Mouse (Mus musculus) megakaryocyte, embryonic 14.5 days (primary cell): ENCODE measurements around the gene Hist1h2ba. TPM values are rescaled to one million over a fixed set of nuclear protein-coding genes. Genes with fewer than 3 reads are reported as not detected.

Source experiments
- H3K27me3 ChIP-seq: replicated peaks from 2 replicates; pipeline ENCODE3; 2012; ENCODE audit warnings: inconsistent platforms
- H3K36me3 ChIP-seq: replicated peaks from 2 replicates; pipeline ENCODE3; 2012; ENCODE audit warnings: low read length, inconsistent platforms, mixed read lengths
- H3K4me1 ChIP-seq: 2 replicates; pipeline ENCODE4 v1.6.1; 2012; ENCODE audit warnings: inconsistent platforms
- H3K4me3 ChIP-seq: replicated peaks from 2 replicates; pipeline ENCODE3; 2012; ENCODE audit warnings: moderate library complexity, mild to moderate bottlenecking, inconsistent platforms
- H3K9me3 ChIP-seq: 2 replicates; pipeline ENCODE4 v1.6.1; 2012; ENCODE audit warnings: inconsistent platforms
- FLI1 ChIP-seq: IDR thresholded peaks from 2 replicates; pipeline ENCODE4 v1.6.1; 2012; ENCODE audit warnings: low read length, inconsistent platforms, mixed read lengths
- GATA1 ChIP-seq: IDR thresholded peaks from 3 replicates; pipeline ENCODE4 v1.6.1; 2012; ENCODE audit warnings: mixed read lengths, low read length, inconsistent platforms, borderline replicate concordance
- polyA plus RNA-seq: library from polyadenylated mRNA; stranded (reverse); fragments of >175 nt; gene quantifications from 2 replicates; pipeline ENCODE4 v1.2.3, GENCODE M21; 2012; ENCODE audit warnings: low replicate concordance; ENCODE audit not compliant: insufficient read depth

The Hist1h2ba gene
- polyA plus RNA-seq, 1 experiment: not detected

DNA sequence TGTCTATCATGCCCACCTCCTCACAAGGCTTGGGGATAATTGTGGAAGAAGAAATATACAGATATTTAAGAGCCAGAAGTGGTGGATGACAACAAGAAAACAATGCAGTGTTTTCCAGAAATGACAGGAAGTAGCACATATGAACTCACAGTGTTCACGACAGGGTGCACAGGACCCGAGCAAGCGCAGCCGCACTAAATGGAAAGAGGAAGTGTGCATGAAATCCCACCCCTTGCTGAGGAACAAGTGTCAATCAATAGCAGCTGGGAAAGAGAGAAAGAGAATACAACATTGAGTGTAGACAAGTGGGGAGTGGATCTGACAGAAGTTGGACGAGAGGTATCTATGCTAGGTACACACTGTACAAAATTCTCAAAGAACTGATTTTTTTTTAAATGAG is 22.6 kb downstream of the Hist1h2ba start:
- Histone ChIP-seq H3K36me3 (no peaks in the 10 kb centered on the region), H3K9me3 (no peaks in the 10 kb centered on the region), H3K27me3 (no peaks in the 10 kb centered on the region), H3K4me3 (no peak overlapping the region), H3K4me1 (peaks cover 73% of the 10 kb centered on the region)
- TF ChIP-seq FLI1 (no peak), GATA1 (no peak)

DNA sequence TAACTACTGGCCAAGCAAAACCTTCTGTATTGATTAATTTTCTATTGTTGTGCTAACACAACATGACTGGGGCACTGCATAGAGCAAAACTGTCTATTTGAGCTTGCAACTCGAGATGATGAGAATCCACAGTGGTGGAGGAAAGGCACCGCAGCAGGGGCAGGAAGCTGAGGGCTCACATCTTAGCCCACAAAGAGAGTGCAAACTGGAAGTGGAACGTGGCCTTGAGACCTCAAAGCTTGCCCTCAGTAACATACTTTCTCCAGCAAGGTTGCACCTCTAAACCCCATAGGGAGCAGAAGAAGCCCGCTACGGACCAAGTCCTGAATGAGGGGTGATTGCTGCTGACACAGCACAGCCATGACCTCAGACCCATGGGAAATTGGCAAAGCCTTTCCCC is 23.8 kb downstream of the Hist1h2ba start:
- Histone ChIP-seq H3K36me3 (no peaks in the 10 kb centered on the region), H3K9me3 (no peaks in the 10 kb centered on the region), H3K4me1 (peaks cover 61% of the 10 kb centered on the region), H3K4me3 (no peak overlapping the region), H3K27me3 (no peaks in the 10 kb centered on the region)
- TF ChIP-seq GATA1: no peak
- no peak for TF ChIP-seq FLI1

DNA sequence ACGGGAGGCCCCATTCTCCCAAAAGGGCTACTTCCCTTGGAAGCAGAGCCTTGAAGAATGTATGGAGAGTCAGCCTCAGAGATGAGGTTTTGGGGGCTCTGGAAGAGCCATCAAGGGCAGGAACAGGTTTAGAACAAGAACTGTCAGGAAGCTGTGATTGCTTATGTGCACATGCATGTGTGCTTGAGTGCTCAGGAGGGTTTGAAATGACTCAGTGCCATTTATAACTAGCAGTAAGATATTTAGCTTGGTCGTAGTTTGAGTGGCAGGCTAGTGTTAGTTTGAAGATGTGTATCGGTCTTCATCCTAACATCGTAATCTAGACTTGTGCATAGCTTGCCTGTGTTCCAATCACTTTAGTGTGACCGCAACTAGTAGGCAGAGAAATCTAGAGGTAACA is 27.1 kb downstream of the Hist1h2ba start:
- Histone ChIP-seq H3K36me3 (no peaks in the 10 kb centered on the region), H3K27me3 (no peaks in the 10 kb centered on the region), H3K4me1 (peaks cover 35% of the 10 kb centered on the region), H3K9me3 (no peaks in the 10 kb centered on the region), H3K4me3 (no peak overlapping the region)
- no peak for TF ChIP-seq FLI1
- TF ChIP-seq GATA1: no peak

DNA sequence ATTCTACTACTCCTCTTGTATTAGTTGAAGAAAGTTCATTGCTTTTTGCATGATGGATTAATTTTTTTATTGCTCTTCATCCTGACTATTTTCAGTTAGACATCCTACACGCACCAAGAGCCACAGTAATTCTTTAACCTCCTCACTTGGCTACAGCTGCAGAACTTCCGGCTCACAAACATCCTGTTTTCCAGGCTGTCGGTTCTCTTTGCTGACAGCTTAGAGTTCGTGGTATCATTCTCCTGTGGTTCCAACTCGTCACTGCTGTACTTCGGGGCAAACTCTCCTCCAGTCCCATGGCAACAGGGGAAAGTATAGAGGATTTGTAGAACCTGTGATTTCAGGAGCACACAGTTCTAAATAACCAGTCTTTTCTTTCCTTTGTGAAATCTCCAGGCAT is 35.7 kb downstream of the Hist1h2ba start:
- TF ChIP-seq GATA1: no peak
- Histone ChIP-seq H3K36me3 (no peaks in the 10 kb centered on the region), H3K4me3 (no peak overlapping the region), H3K27me3 (peaks cover 2% of the 10 kb centered on the region), H3K9me3 (no peaks in the 10 kb centered on the region), H3K4me1 (peaks cover 21% of the 10 kb centered on the region)

DNA sequence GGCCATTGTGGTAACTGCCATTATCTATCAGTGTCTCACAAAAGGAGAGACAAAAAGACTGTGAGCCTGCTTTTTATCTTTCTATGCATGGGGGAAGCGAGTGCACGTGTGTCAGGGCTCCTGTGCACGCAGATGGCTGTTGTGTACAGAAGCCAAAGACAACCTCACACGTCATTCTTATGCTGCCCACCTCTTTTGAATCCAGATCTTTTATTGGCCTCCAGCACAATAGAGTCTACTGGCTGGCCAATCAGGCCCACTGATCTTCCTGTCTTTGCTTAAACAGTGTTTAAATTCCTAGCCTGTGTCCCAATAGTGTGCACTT is 40.7 kb downstream of the Hist1h2ba start:
- Histone ChIP-seq H3K4me3 (no peak overlapping the region), H3K9me3 (no peaks in the 10 kb centered on the region), H3K27me3 (no peaks in the 10 kb centered on the region), H3K4me1 (peaks cover 20% of the 10 kb centered on the region), H3K36me3 (no peaks in the 10 kb centered on the region)
- TF ChIP-seq FLI1 (no peak), GATA1 (no peak)

DNA sequence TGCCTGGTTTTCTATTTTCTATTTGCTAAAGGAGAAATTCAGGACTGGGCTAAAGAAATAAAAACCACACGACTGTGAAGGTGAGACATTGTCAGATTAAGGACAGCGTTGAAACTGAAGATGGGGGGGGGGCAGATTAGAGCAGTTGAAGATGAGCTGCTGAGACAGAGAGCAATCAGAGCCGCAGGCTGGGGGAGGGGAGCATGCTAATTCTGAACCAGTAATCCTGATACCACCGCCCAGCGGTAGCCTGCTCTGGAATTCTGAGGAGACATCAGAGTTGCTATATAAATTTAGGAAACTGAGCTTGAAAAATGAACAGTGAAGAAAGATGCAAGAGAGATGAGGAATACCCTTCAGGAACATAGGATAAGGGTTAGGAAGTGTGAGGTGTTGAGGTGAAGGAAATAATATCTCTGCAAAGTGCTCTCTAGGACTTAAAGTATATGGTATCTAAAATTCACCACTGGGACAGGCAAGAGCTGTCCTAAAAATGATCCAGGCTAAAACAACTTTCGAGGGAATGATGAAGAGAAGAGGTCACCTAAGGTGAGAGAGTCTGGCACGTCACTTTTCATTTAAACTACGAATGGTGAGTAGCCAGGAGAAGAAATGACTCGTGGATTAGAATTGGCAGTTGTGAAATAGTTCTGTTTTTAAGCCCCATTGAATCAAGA is 41.2 kb downstream of the Hist1h2ba start:
- Histone ChIP-seq H3K4me3 (no peak overlapping the region), H3K36me3 (no peaks in the 10 kb centered on the region), H3K4me1 (peaks cover 15% of the 10 kb centered on the region), H3K9me3 (no peaks in the 10 kb centered on the region), H3K27me3 (no peaks in the 10 kb centered on the region)
- no peak for TF ChIP-seq GATA1
- TF ChIP-seq FLI1: no peak

DNA sequence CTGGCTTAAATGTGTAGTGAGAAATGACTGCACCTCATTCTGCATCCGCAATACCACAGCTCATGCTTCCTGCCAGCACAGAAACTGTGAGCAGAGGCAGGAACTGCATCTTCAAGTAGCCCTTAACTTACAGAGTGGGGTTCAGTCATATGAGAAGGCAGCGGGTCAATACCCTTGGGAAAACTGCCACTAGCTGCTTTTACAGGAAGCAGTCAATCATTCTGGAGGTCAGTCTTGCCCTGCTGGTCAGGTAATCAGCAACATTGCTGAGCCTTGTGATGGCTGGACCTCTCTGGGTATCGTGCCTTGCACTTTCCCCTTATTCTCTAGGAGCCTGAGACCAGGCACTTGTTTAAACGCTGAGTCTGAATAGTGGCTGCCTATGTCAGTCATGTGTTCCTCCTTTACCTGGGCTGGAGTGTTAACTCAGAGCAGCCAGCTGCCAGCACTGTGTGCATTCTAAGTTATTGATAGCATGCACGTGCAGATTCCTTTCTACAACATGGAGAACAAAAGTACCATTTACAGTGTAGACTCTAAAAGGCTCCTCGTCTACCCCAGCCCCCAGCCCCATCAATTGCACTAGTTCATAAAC is 44.8 kb downstream of the Hist1h2ba start:
- Histone ChIP-seq H3K4me3 (no peak overlapping the region), H3K36me3 (no peaks in the 10 kb centered on the region), H3K27me3 (no peaks in the 10 kb centered on the region), H3K4me1 (peaks cover 24% of the 10 kb centered on the region), H3K9me3 (no peaks in the 10 kb centered on the region)
- TF ChIP-seq FLI1 (no peak), GATA1 (no peak)

DNA sequence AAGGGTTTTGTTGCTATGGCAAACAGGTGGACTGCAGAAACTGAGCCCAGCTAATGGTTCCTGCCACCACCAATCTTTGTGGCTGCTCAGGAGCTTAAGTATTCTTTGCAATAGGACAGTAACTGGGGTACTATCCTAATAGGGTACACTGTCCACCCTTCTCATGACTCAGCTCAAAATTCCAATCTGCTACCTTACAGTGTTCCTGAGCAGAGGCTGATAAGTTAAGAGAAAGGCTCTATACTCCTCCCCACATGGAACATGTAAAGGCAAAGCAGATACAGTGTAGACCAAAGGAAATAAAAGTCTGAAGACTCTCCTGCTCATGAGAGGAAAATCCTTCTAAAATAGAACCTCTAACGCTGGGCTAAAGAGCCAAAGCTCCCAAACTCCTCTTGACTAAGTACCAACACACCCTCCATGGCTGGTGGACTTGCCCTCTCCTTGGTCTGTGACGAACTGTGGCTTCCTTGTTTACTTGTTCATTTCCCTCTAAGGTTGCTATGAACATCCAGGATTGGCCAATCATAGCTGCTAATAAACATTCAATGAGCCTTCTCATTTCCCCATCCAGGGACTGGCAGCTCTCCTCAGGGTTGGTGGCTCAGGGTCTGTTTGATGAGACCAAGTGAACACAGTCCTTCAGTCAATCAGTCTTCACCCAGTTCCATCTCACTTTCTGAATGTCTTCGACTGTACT is 46.8 kb downstream of the Hist1h2ba start:
- no peaks in the 10 kb centered on the region for H3K9me3 ChIP-seq
- no peak overlapping the region for H3K4me3 ChIP-seq
- no peaks in the 10 kb centered on the region for H3K27me3 ChIP-seq
- TF ChIP-seq FLI1: no peak
- no peak for TF ChIP-seq GATA1
- no peaks in the 10 kb centered on the region for H3K36me3 ChIP-seq
- peaks cover 19% of the 10 kb centered on the region for H3K4me1 ChIP-seq

DNA sequence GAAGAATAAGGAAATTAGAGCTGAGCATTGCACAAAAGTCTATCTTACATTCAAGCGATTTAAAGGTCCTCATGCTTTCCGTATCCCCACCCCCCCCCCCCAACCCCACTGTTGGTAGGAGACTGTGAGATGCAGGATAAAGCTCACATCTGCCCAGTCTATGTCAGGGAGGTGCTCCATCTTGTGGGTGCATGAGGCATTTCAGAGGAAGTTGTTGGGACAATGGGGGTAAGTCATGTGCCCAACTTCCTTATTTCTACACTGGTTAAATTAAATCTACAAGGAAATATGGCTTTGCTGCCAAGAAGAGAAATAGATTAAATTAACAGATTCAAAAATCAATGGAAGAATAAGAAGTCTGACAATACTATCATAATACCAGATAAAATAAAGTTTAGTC is 48.4 kb downstream of the Hist1h2ba start:
- TF ChIP-seq GATA1 (no peak), FLI1 (no peak)

More for the DNA sequence above, 48.4 kb downstream of the Hist1h2ba start:
- Histone ChIP-seq H3K36me3 (no peaks in the 10 kb centered on the region), H3K4me3 (no peak overlapping the region), H3K9me3 (no peaks in the 10 kb centered on the region), H3K4me1 (peaks cover 19% of the 10 kb centered on the region), H3K27me3 (no peaks in the 10 kb centered on the region)

Other genes starting within 250 kb of the Hist1h2ba start
- 148 and 151 TPM in 2 replicates for gene Hist1h2bc, start 250.0 kb downstream of the Hist1h2ba start, polyA plus RNA-seq
- not detected in 2 replicates for gene Hist1h1t, start 238.3 kb downstream of the Hist1h2ba start, polyA plus RNA-seq
- 4.0 and 19.8 TPM in 2 replicates for gene Hist1h4c, start 235.7 kb downstream of the Hist1h2ba start, polyA plus RNA-seq
- gene Hfe, start 223.3 kb downstream of the Hist1h2ba start, polyA plus RNA-seq: 10.7 TPM in 1 of 2 replicates, not detected in the other
- gene Hist1h1c, start 195.3 kb downstream of the Hist1h2ba start, polyA plus RNA-seq: 353 and 402 TPM in 2 replicates
- 12.6 TPM in 1 of 2 replicates, not detected in the other for gene Hist1h3c, start 188.6 kb downstream of the Hist1h2ba start, polyA plus RNA-seq
- gene Hist1h2bb, start 187.4 kb downstream of the Hist1h2ba start, polyA plus RNA-seq: 7.4 TPM in 1 of 2 replicates, not detected in the other
- gene Hist1h2ab, start 183.0 kb downstream of the Hist1h2ba start, polyA plus RNA-seq: 16.0 and 17.5 TPM in 2 replicates
- gene Hist1h3b, start 181.9 kb downstream of the Hist1h2ba start, polyA plus RNA-seq: 9.9 and 14.5 TPM in 2 replicates
- gene Hist1h4b, start 177.1 kb downstream of the Hist1h2ba start, polyA plus RNA-seq: 17.4 and 40.7 TPM in 2 replicates
- gene Hist1h4a, start 172.9 kb downstream of the Hist1h2ba start, polyA plus RNA-seq: 30.3 and 45.4 TPM in 2 replicates
- gene Hist1h3a, start 171.8 kb downstream of the Hist1h2ba start, polyA plus RNA-seq: 6.6 and 7.4 TPM in 2 replicates
- 3.3 and 3.5 TPM in 2 replicates for gene Hist1h1a, start 170.5 kb downstream of the Hist1h2ba start, polyA plus RNA-seq
- gene Trim38, start 164.2 kb downstream of the Hist1h2ba start, polyA plus RNA-seq: not detected in 2 replicates
- not detected in 2 replicates for gene Slc17a2, start 127.2 kb downstream of the Hist1h2ba start, polyA plus RNA-seq
- gene Slc17a3, start 94.7 kb downstream of the Hist1h2ba start, polyA plus RNA-seq: not detected in 2 replicates
- not detected in 2 replicates for gene Slc17a1, start 66.4 kb downstream of the Hist1h2ba start, polyA plus RNA-seq
- gene Slc17a4, start 19.1 kb downstream of the Hist1h2ba start, polyA plus RNA-seq: not detected in 2 replicates
- gene Hist1h2aa, start 306 bp upstream of the Hist1h2ba start, polyA plus RNA-seq: not detected in 2 replicates
- not detected in 2 replicates for gene Scgn, start 57.1 kb upstream of the Hist1h2ba start, polyA plus RNA-seq